Mouse (Mus musculus): ENCODE data around the gene Tmem270.

DNA sequence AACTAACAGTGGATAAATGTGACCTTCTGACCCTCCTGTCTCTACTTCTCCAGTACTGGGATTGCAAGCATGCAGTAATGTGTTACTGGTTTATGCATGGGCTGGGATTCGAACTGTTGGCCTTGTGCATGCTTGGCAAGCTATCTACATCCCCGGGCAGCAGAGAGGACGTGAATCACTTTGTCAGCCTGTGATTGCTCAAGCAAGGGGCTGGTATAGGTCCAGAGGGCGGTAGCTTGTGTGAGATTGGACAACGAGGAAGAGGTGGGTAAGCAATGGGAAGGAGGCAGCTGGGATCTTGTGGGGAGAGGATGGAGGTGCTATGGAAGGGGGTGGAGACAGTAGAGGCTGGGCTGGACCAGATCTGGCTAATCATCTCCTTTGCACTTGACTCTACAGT is 38.0 kb downstream of the Tmem270 start:
- TF ChIP-seq POLR2A (IDR thresholded peaks at IDR 0.05; ENCODE audit: borderline replicate concordance, low read depth, low read length): no peak
- TF ChIP-seq CTCF (IDR thresholded peaks at IDR 0.05; ENCODE audit: low read depth, low read length): no peak
